Mouse (Mus musculus): ENCODE measurements at regions not wholly inside any gene's neighbourhood (a gene's known extent, or its start where the extent isn't known, plus 50 kb on each side); places are given as distances from the start of the nearest gene placed in this dataset.

GRCm38 (mm10) chr3:115816328-115817160 lies 71.1 kb upstream of the Dph5 start:
- DNase-seq (ENCODE audit: low read depth, low spot score), result peak; percentile 45

DNA sequence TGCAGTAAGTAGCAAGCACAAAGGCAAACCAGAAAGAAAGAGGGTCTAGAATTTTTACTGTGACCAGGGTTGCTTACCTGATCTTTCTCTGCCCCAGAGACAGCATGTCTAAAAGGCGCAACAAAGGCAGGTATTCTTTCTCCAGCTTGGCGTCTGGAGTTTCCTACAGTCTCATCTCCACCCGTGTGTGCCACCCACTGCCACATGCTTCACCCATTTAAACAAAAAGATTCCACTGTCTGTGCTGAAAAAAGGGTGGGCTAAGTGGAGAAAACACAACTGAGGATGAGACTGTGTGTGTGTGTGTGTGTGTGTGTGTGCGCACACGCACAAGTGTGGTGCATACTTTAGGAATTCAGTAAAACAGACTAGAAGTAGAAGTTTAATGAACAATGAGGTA lies 69.9 kb upstream of the Dph5 start:
- DNase-seq (ENCODE audit: low read depth, low spot score), result no peak

- no peak for DNase-seq (ENCODE audit: low read depth, low spot score)
Measured at GRCm38 (mm10) chr3:115818734-115819133, 68.9 kb upstream of the Dph5 start.

DNA sequence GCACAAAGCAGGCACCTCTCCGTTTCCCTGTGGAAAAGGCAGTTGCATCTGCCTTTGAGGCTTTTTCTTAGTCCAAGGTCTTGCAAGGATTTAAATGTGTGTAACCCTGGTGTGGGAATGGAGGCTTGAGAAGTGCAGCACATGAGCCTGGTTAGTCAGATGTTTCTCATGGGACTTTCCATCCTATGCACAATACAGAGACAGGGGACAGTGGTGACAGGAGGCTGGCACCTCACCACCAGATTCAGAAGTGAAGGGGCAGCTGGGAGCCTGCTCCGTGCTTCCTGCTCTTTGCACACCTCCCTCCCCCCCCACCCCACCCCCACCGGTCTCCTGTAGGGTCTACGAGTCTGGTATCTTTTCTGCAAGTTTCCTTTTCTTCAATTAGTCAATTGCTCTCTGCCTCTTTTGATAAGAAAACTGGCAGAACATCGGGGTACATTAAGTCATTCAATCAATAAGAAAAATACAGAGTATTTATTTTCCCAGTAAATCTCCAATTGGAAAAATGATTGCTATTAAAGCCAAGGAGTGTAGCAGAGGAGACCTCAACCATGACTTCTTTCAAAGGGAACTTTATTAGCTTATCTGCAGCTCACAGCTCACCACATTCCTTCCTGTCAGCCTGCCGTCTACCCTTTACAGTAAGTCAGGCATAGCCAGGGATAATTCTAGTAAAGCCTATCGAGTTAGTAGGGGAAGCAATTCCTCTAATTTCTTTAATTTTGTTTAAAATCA lies 68.1 kb upstream of the Dph5 start:
- peak; percentile 45 for DNase-seq (ENCODE audit: low read depth, low spot score)

GRCm38 (mm10) chr3:115820139-115820481 lies 67.5 kb upstream of the Dph5 start:
- DNase-seq (ENCODE audit: low read depth, low spot score), result peak; percentile 26

DNA sequence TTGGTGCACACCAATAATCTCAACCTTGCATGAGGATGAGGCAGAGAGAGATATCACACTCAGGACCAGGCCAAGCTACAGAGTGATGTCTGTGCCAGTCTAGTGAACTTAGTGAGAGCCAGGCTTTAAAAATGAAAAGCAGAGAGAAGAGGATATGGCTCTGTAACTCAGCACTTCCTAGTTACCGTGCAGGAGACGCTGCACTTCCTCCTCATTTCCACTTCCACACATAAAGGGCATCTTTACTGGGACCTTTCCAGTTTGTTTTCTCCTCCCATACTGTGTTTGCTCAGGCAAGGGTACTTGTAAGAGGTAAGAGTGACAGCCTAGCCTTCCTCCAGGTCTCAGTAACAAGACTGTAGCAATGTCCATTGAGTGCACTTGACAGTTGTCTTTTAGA lies 66.0 kb upstream of the Dph5 start:
- peak; percentile 22 for DNase-seq (ENCODE audit: low read depth, low spot score)

DNA sequence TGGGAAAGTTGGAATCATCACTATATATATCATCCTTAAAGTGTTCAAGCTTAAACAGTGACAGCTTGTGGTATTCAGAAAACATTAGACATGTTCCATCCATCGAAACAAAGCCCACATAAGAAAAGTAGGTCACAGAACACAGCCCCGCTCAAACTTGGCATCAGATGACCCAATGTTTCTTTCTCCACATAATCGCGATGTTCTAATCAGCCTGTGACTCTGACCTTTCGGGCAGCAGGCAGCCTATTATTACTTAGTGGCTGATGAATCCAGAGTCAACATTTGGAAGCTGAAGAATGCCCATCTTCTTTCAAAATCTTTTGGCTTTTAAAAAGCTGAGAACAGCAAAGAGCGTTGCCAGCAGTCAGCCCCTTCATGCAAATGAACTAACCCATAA lies 65.1 kb upstream of the Dph5 start:
- no peak for DNase-seq (ENCODE audit: low read depth, low spot score)

- DNase-seq (ENCODE audit: low read depth, low spot score), result no peak
Measured at GRCm38 (mm10) chr3:115823741-115824140, 63.9 kb upstream of the Dph5 start.

DNA sequence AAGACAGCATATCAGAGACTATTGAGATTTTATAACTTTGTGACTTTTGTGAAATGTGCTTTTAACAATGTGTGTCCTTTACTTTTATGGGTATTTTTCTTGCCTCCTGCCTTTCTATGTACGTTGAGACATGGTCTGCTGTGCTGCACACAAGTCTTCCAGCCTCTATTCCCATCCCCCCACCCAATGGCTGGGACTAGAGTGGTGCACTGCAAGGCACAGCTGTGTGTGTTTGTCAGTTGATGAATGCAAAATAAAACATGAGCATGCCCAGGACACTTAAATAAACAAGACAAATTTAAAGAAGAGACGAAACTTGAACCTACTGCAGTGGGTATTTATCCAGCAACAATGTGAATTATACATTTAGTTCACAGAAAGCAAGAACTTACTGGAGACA lies 62.8 kb upstream of the Dph5 start:
- no peak for DNase-seq (ENCODE audit: low read depth, low spot score)

DNA sequence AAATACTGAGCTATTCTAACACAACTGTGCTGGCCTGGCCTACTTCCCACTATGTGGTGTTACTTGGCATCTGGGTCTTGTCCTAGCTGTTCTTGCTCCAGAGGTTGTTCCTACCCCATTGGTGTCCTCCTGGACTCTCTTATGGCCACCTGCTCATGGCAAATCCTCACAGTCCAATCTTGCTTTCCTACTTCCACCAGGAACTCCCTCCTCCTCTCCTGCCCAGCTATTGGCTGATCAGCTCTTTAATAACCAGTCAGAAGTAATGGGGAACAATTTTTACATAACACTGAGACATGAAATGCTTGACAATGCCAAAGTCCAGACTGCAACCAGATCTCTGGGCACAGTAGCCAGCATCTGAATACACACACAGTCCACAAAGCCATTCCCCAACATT lies 52.3 kb upstream of the Dph5 start:
- DNase-seq (ENCODE audit: low read depth, low spot score), result no peak

DNA sequence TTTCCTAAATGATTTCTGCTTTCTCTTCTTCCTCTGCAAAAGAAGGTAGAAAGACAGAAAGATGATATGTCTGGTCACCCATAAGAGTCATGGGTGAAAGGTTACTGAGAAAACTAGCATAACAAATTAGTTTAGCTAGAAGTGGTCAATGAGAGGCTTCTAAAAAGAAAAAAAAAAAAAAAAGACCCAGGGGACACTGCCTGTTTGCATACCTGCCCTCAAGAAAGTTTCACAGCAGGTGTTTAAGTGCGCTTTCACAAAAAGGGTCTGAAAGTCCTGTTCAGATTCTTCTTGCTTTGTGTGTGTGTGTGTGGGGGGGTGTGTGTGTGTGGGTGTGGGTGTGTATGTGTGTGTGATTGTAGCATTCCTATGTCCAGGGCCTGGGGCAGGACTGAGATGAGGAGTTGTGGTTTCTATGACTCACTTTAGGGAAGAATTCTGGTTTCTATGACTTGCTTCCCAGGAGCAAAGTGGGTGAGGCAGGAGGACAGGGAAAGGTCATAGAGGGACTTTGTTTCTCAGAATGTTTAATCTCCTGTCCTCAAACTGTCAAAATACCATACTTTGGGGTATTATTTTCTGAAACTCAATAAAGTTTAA lies 49.9 kb upstream of the Dph5 start:
- DNase-seq (ENCODE audit: low read depth, low spot score), result no peak
